Mouse (Mus musculus) embryo, embryonic 11.5 days (tissue): ENCODE measurements around the gene Agrp.
A peak's percentile ranks its signal among the peaks of the same experiment; 100 is the strongest.
"Not testable (repeated sequence)": the region's sequence is repeated elsewhere in the genome, so short reads cannot be mapped to it uniquely, and the experiment has no call there.

Experiments used
- DNase-seq: peaks from one replicate; pipeline ENCODE4 v3.0.0-alpha.2; 2012; ENCODE audit warnings: low read depth, low spot score

Gene Agrp

DNA sequence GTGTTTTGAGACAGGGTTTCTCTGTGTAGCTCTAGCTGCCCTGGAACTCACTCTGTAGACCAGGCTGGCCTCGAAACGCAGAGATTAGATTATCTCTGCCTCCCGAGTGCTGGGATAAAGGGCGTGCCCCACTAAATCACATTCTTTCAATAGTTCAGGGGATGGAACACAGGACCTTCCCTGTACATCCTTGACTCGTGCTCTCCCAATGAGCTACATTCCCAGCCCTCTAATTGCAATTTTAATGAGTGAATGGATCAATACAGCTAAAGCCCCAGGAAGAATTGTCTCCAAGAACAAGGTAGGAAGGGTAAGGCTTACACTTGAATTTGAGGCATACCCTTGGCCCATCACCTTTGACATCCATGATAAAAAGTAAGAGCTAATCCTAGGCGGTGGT is 38.4 kb downstream of the Agrp start:
- no peak for DNase-seq

DNA sequence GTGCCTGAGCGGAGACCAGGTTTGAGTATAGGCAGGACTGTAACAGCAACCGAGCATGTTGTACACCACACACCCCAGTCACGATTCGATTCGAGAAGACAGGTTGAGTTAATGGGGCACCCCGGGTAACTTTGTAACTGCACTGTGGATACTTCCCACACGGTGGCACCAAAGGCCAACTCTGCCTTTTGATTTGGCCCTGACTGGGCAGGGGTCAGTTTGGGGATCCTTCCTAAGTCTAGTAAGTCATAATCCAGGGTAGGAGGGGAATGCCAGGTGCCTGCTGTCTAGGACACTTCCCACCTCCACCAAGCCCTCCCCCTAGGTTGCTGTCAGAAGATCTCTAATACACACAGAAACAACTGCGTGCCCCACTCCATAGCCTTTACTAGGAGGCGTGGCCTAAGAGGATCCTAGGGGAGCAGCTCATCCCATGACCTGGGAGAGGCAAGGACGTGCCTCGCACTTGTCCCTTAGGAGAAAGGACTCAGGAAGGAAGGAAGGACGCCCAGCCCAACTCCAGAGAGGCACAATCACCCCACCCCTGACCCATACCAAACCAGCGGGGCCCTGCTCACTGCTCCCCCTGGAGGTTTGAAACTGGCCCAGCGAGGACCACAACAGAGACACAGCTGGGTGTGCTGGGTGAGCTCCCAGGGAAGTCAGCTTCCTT is 40.7 kb downstream of the Agrp start:
- DNase-seq, result no peak

DNA sequence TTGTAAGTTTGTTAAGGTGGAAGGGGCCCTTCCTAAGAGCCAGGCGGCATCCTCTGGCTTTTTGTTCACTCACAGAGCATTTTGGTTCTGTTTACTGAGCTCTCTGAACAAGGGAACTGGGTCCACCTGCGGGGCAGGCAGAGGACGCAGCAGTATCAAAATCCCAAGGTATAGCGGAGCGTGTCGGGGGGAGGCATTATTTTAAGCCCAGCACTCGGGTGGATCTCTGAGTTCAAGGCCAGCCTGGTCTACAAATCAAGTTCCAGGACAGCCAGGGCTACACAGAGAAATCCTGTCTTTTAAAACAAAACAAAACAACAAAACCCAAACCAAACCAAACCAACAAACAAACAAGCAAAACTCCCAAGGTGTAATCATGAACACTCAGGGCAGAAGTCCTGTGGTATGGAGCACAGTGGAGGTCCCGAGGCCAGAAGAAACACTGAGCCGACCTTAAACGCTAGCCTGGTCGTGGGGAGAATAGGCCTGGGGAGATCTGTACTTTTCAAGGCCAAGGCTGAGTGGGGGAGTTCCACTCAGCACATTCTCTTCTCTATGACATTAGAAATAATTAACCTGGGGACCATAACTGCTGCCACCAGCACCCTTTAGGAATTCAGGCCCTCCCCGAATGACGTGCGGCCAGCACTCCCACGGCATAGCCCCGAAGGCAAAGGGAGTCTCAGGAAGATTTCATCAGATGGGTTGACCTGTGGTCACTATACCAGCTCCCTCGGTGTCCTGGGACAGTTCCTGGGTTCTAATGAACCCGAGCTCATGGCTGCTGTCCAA is 42.5 kb downstream of the Agrp start:
- no peak for DNase-seq

DNA sequence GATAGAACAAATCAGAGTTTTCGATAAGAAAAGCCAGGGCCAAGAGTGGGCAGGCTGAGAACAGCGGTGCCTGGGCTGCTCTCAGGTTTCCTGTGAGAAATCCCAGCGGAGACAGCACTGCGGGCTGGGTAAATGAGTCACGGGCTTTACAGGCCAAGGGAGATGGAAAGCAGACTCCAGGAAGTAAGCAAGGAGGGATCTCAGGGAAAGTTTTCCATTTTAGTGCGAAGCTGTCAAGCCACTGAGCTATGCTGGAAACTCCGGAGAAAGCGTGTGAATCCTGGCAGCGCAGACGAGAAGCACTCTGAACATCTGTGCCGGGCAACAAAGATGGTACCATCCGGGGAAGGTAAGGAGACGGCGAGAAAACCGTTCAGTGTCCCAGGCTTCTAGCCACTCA is 43.3 kb downstream of the Agrp start:
- DNase-seq, result no peak

DNA sequence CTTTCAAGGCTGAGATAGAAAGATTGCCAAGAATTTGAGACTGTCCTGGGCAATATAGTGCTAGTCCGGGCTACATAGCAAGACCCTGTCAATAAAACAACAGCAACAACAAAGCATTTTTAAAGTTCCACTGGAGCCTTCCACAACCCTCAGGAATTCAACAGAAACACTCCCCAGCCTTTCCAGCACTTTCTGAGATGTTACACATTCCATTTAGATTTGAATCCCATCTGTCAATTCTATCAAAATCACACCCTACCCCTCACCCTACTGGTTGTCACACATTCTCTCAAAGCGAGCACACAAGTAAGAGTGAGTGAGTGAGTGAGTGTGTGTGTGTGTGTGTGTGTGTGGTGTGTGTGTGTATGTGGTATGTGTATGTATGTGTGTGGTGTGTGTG is 44.8 kb downstream of the Agrp start:
- DNase-seq, result no peak

DNA sequence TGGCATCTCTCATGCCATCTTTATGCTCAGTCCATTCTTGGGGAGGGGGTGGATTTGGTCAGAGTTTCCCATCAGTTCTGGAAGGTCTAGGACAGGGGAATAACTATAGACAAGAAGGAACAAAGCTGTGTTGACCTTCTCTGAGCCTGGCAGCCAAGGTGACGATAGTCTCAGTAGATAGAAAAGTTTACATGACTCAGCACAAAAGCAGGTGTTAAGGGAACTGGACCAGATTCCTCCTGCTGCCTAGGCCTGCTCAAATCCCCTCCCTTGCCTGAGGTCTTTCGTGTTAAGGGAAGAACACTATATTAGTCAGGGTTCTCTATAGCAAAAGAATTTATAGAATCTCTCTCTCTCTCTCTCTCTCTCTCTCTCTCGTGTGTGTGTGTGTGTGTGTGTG is 57.5 kb downstream of the Agrp start:
- DNase-seq, result no peak

DNA sequence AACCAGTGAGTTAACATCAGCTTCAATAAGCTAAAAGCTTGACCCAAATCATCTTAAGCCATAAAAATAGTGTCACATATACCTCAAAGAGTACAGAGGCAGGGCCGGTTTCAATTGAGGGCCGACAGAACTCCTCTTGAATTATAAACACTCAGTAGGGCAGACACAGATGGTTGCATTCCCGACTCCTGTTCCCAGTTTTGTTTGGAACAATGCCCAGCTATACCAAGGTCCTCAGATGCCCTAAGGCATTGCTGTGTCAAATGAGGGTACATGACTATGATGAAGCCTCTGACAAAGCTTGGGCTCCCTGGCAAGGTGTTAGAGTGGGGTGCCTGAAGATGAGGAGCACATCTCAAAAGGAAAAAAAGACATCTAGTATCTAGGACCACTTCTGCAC is 61.7 kb downstream of the Agrp start:
- DNase-seq, result no peak

DNA sequence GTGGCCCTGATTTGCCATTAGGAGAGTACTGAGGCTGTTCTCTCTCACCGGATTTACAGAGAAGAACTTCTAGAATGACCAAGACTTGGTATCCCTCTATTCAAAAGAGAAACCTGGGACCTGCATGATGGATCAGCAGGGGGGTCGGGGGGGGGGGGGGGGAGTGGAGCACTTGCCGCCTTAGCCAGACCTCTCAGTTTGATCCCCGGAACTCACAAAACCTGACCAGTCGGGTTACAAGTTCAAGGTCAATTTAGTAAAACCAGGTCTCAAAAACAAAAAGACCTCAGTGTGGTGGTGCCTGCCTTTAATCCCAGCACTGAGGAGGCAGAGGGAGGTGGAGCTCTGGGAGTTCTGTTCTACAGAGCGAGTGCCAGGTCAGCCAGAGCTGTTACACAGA is 62.5 kb downstream of the Agrp start:
- no peak for DNase-seq

DNA sequence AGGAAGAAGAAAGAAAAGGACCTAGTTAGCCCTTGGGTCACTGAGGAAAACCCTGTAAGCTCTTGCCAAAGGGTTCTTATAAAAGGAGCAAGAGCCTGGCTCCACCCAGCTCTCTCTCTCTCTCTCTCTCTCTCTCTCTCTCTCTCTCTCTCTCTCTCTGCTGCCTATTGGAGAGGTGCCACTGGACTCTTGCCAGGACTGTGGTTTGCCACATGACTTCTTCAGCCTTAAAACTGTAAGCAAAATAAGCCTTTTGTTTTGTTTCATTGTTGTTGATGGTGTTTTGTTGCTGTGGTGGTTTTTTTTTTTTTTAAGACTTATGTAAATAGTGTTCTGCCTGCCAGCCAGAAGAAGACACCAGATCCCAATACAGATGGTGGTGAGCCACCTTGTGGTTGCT is 63.8 kb downstream of the Agrp start:
- DNase-seq, result no peak

DNA sequence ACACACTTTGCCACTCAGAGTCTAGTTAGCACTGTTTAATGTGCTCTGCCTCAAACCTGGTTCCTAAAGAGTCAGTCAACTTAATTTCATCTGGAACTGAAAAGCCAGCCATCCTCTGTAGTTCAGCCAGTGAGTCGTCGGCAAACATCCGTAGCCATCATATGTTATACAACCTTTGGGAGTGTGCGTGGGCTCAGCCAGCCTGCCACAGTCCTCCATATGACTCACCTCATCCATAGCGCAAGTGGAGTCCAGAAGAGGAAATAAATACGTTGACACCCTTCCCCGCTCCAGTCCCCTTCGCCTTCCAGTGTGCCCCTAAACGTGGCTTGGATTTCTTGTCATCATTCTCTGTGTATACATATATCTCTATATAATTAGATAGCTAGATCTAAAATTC is 65.4 kb downstream of the Agrp start:
- no peak for DNase-seq

DNA sequence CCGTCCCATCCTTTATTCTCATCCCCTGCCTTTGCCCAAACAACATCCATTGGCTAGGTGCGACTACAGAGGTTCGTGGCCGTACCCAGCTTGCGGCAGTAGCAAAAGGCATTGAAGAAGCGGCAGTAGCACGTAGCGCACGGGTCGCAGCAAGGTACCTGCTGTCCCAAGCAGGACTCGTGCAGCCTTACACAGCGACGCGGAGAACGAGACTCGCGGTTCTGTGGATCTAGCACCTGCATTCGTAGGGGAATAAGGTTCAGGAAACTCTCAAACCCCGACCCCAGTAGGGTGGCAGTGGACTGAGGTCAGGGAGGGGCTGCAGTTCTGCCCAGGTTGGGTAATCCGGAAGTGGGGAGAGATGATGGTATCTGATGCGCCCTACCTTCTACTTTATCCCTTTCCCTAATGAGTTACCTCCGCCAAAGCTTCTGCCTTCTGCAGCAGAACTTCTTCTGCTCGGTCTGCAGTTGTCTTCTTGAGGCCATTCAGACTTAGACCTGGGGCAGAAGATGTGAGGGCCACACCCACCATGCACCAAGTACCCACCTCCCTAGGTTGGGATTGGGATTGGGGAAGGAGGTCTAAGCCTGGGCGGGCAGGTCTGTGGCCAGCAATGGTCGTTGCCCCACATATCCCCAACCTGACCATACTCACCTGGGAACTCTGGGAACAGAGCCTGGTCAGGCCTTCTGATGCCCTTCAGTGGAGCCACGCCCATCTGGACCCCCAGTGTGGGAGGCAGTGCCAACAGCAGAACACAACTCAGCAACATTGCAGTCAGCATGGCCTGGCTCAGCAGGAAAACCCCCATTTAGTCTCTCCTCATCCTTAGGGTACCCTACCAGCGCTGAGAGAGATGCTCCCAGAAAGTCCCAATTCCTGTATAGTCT is 70.2 kb downstream of the Agrp start:
- peak; percentile 9 for DNase-seq

DNA sequence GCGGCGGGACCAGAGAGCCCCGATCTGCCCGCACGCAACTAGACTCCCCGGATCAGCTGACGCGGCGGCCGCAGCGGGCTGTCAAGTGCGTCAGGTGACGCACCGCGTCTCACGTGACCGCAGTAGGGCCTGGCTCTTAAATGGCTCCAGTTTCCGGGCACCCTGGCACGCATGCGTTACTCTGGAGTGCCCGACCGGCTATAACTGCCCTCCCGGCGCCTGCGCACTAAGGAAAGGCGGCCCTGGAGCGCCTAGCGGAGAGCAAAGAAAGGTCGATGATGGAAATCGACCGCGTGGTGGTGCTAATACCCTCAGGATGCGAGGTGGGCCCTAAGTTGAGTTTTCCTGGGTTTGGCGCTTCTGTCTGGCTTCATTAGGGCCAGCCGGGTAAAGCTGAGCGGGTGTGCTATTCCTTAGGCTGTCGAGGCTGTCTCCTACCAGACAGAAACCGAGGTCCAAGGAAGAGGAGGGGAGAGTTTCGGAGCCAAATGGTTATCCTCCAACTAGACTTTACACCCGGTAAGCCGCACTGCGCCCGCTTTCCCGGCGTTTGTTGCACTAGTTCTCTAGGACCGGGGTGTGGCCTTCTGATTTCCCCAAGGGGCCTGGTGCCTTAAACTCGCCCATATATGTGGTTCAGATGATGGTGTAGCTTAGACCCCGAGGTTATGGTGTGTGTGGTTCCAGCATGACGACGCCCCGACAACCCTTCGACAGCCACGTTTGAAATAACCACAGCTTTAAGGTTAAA is 71.1 kb downstream of the Agrp start, which contains the start of gene Atp6v0d1:
Gene Atp6v0d1, minus strand, starts transcription at position 96 of the 751 bp plus-strand sequence.
- peak; percentile 99 for DNase-seq

DNA sequence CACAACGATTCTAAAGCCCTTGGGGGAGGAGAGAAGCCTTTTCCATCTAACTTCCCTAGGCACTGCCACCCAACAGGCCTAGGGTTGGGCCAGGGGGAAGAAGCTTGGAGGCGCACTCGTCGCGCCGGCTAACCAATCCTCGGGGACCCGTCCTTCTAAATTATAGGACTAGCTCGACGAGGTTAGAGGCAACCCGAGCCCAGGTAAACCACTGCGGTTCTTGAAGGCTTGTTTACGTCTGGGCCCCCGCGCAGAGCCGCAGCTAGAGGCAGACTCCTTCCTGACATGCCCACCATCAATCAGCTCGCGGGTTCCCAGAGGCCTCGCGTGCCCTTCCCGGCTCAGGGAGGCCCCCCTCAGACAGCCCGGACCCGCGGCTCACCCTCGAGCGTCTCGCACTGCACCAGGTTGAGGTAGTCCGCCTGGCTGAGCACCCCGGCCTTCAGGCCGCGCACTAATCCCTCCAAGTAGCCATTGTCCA is 71.8 kb downstream of the Agrp start:
- DNase-seq, result no peak

DNA sequence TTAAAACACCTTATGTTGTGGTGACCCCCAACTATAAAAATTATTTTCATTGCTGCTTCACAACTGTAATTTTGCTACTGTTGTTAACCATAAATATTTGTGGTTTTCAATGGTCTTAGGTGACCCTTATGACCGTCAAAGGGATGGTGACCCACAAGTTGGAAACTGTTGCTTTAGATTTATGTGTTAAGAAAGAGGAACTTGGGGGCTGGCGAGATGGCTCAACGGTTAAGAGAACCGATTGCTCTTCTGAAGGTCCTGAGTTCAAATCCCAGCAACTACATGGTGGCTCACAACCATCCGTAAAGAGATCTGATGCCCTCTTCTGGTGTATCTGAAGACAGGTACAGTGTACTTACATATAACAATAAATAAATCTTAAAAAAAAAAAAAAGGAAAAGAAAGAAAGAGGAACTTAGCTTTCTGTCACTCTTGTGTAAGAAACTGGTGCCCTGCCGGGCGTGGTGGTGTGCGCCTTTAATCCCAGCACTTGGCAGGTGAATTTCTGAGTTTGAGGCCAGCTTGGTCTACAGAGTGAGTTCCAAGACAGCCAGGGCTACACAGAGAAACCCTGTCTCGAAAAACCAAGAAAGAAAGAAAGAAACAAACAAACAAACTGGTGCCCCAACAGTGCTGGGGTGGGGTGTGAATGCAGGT is 72.5 kb downstream of the Agrp start:
- DNase-seq, result not testable (repeated sequence)

DNA sequence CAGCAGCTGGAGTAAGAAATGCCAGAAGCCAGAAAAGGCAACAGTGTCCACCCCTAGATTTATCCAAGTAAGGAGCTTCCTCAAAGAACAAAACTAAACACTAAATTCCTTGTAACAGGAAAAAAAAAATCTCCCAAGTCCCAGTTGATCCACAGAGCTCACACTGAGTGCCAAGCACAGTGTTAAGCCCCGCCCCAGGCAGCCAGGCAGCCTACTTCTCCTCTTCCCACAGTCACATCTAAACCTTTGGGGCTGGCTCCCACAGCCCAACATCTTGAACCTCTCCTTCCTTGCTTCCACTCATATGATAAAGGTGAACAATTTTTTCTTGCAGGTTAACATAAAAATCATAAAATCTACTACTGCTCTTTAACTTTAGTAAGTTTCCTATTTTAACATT is 73.3 kb downstream of the Agrp start:
- DNase-seq, result no peak

DNA sequence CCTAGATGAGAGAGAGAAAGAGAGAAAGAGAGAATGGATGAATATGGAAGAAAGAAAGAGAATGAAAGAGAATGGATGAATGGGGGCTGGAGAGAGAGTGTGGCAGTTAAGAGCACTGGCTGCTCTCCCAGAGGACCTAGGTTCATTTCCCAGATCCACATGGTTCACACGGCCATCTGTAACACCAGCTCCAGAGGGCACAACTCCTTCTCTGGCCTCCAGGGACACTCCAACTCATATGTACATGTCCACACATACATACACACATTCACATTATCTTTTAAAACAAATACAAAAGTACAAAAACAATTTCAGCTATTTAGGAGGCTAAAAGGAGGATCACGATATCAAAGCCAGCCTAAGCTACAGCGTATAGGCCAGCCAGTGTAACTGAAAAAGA is 74.3 kb downstream of the Agrp start:
- DNase-seq, result no peak

DNA sequence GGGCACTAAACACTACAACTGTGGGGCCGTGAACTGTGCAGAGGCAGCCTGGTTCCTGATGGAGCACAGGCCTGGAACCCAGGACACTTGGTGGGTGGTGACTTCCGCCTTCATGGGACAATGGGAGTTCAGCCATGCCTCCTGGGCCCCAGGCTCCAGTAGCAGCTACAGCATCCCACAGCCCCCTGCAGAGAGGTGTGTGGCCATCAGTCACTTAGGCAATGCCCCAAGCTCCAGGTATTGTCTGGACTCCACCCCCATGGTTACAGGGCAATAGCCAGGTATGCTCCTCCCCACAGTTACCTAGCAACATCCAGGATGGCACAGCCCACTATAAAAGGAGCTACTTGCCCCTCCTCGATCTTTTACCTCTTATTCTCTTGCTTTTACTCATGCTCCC is 82.0 kb downstream of the Agrp start:
- DNase-seq, result no peak

DNA sequence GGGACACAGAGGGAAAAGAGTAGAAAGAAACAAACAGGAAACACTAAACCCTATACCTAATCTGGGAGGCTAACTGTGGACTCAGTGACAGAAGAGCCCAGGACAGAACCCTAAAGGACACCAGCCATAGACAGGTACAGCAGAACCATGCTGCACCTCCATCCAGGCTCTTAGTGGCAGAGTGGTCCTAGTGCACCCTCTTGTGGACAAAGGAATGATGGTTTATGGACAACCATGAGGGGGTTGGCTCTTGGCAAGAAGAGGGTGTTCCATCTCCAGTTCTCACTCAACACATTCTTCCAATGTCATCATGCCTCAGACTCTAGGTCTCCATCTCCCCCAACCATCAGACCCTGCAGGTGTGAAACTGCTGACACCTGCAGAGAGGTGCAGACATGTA is 83.1 kb downstream of the Agrp start:
- DNase-seq, result peak; percentile 41

DNA sequence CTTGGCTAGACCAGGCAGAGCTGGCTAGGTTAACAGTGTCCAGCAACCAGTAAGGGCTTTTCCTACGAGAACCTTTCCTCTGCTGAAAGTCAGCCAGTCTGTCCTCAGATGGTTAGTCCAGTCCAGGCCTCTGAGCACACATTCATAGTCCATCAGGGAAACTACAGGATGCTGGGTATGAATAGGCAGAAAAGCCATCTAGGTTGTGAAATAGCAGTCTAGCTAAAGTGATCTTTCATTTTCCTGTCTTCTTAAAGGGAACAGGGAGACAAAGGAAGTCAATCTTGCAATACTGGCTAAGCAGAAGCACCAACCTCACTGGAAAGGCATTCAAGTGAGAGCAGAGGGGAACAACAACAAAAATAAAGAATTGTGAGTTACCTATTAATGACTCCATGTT is 84.4 kb downstream of the Agrp start:
- DNase-seq, result no peak

DNA sequence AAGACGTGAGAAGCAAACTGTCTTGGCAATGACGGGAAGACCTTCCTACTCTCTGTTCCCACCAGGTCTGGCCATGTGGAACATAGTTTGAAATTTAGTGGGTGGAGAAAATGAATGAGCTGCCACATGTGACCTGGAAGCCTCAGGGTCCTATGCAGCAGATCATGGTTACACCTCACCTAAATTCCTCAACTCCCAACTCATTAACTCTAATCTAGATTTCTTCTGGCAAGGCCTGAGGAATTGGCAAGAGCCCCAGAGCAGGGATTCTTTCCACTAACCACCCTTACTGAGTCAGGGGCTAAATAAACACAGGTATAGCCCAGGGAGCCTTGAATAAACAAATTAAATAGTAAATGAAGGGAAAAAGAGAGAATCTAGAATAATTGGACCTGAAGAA is 85.2 kb downstream of the Agrp start:
- DNase-seq, result no peak

DNA sequence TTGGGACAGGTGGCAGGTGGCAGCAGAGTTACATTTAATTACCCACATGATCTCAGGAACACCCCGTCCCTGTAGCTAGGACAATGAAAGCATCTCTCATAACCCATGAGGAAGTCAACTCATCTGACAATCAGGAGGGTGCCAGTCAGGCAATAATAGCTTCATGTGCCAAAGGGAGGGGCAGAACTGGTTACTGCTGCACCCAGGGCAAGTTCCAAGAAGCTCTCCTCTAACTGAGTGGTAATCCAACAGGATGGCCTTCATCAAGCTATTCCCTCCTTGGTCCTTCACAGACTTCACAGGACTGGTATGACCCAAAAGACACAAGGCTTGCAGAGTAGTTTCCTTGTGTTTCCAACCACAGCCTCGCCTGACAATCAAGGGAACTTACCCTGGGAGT is 87.1 kb downstream of the Agrp start:
- no peak for DNase-seq
